Mouse (Mus musculus) lung, postnatal 25 days (tissue): ENCODE data around the gene Ephb1.
A peak's percentile ranks its signal among the peaks of the same experiment; 100 is the strongest.

Experiments used
- DNase-seq: peaks from one replicate; pipeline ENCODE4 v3.0.0; 2022; ENCODE audit warnings: low spot score

The Ephb1 gene

GRCm38 (mm10) chr9:102243296-102243695 is 111.2 kb downstream of the Ephb1 start:
- no peak for DNase-seq

GRCm38 (mm10) chr9:102241546-102241945 is 112.9 kb downstream of the Ephb1 start:
- no peak for DNase-seq

GRCm38 (mm10) chr9:102240215-102240614 is 114.3 kb downstream of the Ephb1 start:
- no peak for DNase-seq

GRCm38 (mm10) chr9:102235444-102235951 is 119.0 kb downstream of the Ephb1 start:
- DNase-seq, result no peak

GRCm38 (mm10) chr9:102231248-102231647 is 123.2 kb downstream of the Ephb1 start:
- DNase-seq, result no peak

GRCm38 (mm10) chr9:102216746-102217566 is 137.5 kb downstream of the Ephb1 start:
- DNase-seq, result peak; percentile 16

GRCm38 (mm10) chr9:102212036-102212383 is 142.5 kb downstream of the Ephb1 start:
- DNase-seq, result no peak

GRCm38 (mm10) chr9:102211296-102212035 is 143.0 kb downstream of the Ephb1 start:
- no peak for DNase-seq

GRCm38 (mm10) chr9:102205518-102205917 is 149.0 kb downstream of the Ephb1 start:
- DNase-seq, result no peak

- DNase-seq, result no peak
Observed at GRCm38 (mm10) chr9:102201867-102202266, 152.6 kb downstream of the Ephb1 start.

GRCm38 (mm10) chr9:102196856-102197255 is 157.6 kb downstream of the Ephb1 start:
- DNase-seq, result peak; percentile 45

GRCm38 (mm10) chr9:102194063-102194462 is 160.4 kb downstream of the Ephb1 start:
- DNase-seq, result no peak

GRCm38 (mm10) chr9:102192724-102193685 is 161.5 kb downstream of the Ephb1 start:
- no peak for DNase-seq

- no peak for DNase-seq
Observed at GRCm38 (mm10) chr9:102190058-102190457, 164.4 kb downstream of the Ephb1 start.

GRCm38 (mm10) chr9:102189406-102189805 is 165.1 kb downstream of the Ephb1 start:
- DNase-seq, result peak; percentile 9

GRCm38 (mm10) chr9:102183663-102184274 is 170.7 kb downstream of the Ephb1 start:
- DNase-seq, result no peak

- no peak for DNase-seq
Observed at GRCm38 (mm10) chr9:102181810-102182490, 172.5 kb downstream of the Ephb1 start.

GRCm38 (mm10) chr9:102181276-102181675 is 173.2 kb downstream of the Ephb1 start:
- DNase-seq, result no peak

GRCm38 (mm10) chr9:102180486-102180885 is 174.0 kb downstream of the Ephb1 start:
- DNase-seq, result no peak

- no peak for DNase-seq
Observed at GRCm38 (mm10) chr9:102180070-102180469, 174.4 kb downstream of the Ephb1 start.

GRCm38 (mm10) chr9:102169706-102170105 is 184.8 kb downstream of the Ephb1 start:
- no peak for DNase-seq
